Mouse (Mus musculus) spleen, embryonic (tissue): Measurements from ENCODE around the gene Chmp2a.

ENCODE experiments used
- CTCF ChIA-PET: fragments of 350-600 bp; sonication (Branson Sonifier 250); formaldehyde crosslinking; loops from one replicate; lab custom pipeline; 2022; lab: Charles Lee

The Chmp2a gene

GRCm38 (mm10) chr7:13036806-13037205 lies 2.2 kb upstream of the Chmp2a start:
- CTCF ChIA-PET, result interaction anchor here (0.5 to 1.4 kb wide), 3 partner anchors 11 to 117 kb away, joined by 3 to 4 read pairs (median 4); no protein-coding TSS in a partner anchor

- CTCF ChIA-PET, result no interaction called here
These were observed 726 bp upstream of the Chmp2a start for GRCm38 (mm10) chr7:13035211-13035855.

DNA sequence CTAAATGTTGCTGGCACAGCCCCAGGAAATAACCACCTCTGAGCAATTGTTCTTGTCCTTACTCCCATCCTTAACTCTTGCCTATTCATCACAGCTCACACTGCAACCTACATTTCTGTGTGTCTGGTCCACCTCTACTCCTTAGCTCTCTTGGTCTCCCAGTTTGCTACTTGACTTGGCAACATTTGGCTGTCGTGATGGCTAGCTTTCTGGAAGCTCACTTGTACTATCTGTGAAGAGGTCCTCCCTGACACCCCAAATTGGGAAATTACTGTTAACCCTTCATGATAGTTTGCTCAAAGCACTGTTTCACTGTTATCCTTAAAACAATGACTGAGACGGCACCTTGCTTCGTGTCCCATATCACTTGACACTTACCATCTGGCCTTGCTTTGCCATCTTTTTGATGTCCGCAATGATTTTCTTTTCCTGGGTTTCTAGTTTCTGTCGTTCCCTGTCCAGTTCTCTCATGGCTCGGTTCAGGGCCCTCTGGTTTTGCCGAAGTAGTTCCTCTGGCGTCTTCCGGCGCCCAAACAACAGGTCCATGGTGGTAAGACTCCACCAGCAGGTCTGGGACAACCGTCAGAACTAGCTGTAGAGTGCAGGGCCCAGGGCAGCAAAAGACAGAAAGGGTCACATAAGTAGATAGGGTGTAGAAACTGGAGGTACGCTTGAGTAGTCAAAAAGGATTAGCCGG lies 1.0 kb downstream of the Chmp2a start:
- CTCF ChIA-PET, result no interaction called here

GRCm38 (mm10) chr7:13032541-13032940 lies 2.1 kb downstream of the Chmp2a start:
- CTCF ChIA-PET, result no interaction called here

DNA sequence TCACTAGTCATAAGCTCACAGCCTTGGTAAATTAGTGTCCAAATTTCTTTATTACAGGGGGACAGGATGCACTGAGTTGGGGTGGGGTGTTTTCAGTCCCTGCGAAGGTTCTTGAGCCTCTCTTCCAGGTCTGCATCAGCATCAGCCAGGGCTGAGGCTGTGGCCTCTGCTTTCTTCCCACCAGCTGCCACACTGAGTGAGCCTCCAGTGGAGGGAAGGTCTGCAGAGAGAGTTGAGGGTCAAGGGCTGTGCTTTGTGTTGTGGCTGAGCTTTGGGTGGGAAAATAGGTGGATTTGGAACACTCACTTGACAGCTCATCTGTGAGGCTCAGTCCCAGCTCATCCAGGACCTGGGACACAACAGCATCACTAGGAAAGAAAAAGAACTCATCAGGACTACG lies 2.6 kb downstream of the Chmp2a start:
- CTCF ChIA-PET, result no interaction called here

DNA sequence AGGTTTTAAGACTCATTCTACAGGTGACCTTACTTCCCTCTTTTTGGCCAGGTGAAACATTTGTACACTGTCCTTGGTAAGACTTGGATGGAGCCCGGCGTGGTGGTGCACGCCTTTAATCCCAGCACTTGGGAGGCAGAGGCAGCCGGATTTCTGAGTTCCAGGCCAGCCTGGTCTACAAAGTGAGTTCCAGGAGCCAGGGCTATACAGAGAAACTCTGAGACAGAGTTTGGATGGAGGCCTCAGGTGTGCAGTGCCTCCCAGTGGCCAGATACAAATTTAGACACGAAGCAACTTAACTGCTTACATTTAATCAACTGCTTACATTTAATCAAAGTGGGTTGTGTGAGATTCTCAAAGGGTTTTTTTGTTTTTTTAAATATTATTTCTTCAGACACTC lies 3.5 kb downstream of the Chmp2a start:
- CTCF ChIA-PET, result no interaction called here

DNA sequence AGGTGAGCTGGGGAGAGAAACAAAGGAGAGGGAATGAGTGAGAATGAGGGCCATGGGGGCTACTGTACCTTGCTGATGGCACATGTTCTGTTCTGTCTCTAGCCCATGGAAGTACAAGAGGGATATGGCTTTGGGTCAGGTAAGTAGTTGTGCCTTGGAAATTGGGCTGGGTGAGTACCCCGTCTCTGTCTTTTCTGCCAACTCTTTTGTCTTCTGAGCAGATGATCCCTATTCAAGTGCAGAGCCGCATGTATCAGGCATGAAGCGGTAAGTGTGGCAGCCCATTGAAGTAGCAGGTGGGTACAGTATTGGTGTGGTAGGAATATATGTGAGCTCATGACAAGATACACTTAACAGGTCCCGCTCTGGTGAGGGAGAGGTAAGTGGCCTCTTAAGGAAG lies 5.6 kb downstream of the Chmp2a start:
- CTCF ChIA-PET, result no interaction called here

DNA sequence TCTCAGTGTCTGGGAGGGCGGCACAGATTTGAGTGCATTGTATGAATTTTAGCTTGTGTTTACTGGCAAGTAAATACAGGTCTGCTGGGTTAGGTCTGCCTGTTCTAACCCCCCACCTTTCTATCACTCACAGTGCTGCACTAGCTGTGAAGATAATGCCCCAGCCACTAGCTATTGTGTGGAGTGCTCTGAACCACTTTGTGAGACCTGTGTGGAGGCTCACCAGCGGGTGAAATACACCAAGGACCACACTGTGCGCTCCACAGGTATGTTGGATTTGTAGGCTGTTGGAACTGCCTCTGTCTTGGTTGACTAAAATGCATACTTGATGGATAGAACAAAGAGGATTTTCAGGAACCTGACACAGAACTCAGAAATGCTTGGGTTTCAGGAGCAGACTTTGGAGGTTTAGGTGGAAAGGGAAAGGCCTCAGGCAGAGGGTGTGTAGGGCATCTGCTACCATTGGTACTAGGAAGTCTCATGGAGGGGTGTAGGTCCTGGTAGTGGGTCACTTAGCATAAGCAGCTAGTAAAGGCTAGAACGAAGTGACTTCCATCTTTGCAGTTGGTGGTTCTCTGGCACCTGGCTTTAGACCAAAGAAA lies 9.0 kb downstream of the Chmp2a start:
- CTCF ChIA-PET, result interaction anchor here (1.4 kb wide), 1 partner anchor 11 kb away, joined by 3 read pairs; no protein-coding TSS in a partner anchor

- CTCF ChIA-PET, result interaction anchor here (1.4 kb wide), 1 partner anchor 12 kb away, joined by 3 read pairs; no protein-coding TSS in a partner anchor
These were observed 9.8 kb downstream of the Chmp2a start for GRCm38 (mm10) chr7:13024805-13025204.

GRCm38 (mm10) chr7:13023928-13024731 lies 10.5 kb downstream of the Chmp2a start:
- CTCF ChIA-PET, result no interaction called here

GRCm38 (mm10) chr7:13022773-13023535 lies 11.7 kb downstream of the Chmp2a start:
- CTCF ChIA-PET, result interaction anchor here (0.7 kb wide), 1 partner anchor 16 kb away, joined by 4 read pairs; no protein-coding TSS in a partner anchor

GRCm38 (mm10) chr7:13015217-13015616 lies 19.4 kb downstream of the Chmp2a start:
- CTCF ChIA-PET, result no interaction called here

DNA sequence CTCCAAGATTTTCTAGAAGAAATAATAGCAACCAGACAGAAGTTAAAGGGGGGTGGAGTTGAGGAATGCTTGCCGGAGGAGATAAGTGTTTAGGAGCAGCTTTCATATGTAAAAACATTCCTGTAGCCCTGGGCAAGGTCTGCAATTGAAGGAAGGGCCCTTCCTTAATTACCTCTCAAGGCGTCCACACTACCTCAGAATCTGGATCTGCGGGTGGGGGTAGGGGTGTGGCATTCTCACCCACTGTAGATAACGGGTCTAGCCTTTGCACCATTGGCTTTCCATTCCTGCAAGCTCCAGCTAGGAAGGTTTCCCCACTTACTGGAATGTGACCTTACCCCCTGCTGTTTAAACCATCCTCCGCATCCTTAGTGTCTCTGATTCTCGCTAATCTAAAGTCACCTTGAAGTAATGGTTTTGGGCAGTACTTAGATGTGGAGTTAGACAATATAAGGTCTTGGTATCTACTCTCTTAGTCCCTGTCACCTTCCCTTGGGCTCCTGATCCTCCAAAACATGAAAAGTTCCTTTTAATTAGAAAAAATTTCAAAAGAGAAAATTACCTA lies 20.2 kb downstream of the Chmp2a start:
- CTCF ChIA-PET, result interaction anchor here (1.0 kb wide), 1 partner anchor 28 kb away, joined by 3 read pairs; no protein-coding TSS in a partner anchor

- CTCF ChIA-PET, result interaction anchor here (1.0 kb wide), 1 partner anchor 29 kb away, joined by 3 read pairs; no protein-coding TSS in a partner anchor
These were observed 20.9 kb downstream of the Chmp2a start for GRCm38 (mm10) chr7:13013671-13014070.

DNA sequence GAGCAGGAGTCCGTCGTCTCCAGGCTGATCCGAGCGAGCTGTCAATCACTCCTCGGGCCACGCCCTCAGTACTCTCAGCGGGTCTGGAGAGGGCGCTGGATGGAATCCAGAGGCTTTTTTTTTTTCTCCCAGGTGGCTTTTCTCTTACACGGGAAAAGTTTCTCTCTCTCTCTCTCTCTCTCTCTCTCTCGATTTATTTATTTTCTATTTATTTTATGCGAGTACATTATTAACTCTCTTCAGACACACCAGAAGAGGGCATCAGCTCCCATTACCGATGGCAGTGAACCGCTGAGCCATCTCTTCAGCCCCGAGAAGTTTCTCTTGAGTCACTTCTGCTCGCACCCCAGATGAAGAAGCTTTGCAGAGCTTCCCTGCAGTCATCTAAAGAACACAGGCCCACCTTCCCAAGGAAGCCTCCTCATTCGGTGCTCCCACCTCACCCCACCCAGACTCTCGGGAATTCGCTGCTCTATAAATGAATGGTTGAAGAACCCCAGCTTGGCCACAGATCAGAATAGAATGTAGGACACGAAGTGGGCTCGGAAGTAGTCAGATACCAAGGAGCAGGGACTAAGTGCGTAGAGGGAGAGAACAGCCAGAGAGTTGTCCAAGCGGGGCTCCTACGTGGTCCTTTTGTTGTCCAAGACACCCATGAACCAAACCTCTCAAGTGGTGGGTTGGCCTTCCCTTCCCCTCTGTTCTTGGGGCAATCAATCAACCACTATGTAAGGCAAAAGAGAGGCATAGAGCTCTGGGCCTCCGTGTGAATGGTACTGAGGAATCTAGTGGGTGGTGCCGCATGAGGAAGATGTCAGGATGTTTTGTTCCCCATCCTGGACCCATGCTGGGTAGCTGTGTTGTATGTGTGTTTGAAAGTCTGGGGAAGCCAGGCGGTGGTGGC lies 24.4 kb downstream of the Chmp2a start, which contains the start of gene Zbtb45:
Gene Zbtb45, minus strand, starts transcription at position 30 of the 904 bp plus-strand sequence.
- CTCF ChIA-PET, result interaction anchor here (0.7 to 1.0 kb wide), 5 partner anchors 11 to 199 kb away, joined by 3 to 8 read pairs (median 4); partner anchors contain the start of gene Slc27a5

GRCm38 (mm10) chr7:13009143-13010004 lies 25.2 kb downstream of the Chmp2a start:
- CTCF ChIA-PET, result interaction anchor here (0.7 to 1.0 kb wide), 5 partner anchors 12 to 198 kb away, joined by 3 to 8 read pairs (median 4); partner anchors contain the start of gene Slc27a5

GRCm38 (mm10) chr7:13007341-13008092 lies 27.1 kb downstream of the Chmp2a start:
- CTCF ChIA-PET, result interaction anchor here (0.6 kb wide), 1 partner anchor 10 kb away, joined by 3 read pairs; no protein-coding TSS in a partner anchor
